Mouse (Mus musculus): ENCODE measurements at regions not wholly inside any gene's neighbourhood (a gene's known extent, or its start where the extent isn't known, plus 50 kb on each side); places are given as distances from the start of the nearest gene placed in this dataset.

DNA sequence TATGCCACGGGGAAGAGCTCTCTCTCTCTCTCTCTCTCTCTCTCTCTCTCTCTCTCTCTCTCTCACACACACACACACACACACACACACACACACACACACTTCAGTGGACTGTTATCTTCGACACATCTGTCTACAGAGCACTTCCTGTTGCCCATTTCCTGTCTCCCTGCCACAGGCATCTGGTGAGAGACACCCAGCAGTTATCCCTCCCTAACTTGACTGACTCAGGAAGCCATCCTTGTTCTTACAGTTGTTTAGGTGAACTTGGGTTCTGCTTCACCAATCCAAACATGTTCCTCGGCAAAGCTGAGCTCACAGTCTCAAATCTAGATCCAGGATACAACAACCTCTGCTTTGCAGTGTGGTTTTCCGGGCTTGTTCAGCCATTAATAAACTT is 119.6 kb downstream of the Gm12728 start:
- DNase-seq (ENCODE audit: low spot score in 2 of 2) = no peak
- intact Hi-C loops (cut with DNase I) = no loop called here

DNA sequence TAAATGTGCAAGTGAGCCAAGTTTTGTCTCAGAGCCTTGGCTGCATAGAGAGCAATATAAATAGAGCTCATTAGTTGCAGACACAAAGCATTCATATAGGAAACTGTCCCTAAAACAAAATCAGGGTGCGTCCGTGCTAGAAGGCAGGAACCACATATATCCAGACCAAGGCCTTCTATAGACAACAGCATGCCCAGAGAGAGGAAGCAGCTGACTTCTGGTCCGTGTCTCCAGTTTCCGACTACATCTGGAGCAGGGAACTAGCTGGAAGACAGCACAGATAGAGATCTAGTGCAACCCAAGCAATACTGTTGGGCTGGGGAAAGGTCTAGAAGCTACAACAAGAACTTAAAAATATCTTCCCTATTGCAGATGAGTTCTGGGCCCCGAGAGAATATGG is 121.0 kb downstream of the Gm12728 start:
- intact Hi-C loops (cut with DNase I) = loop anchor here (5.0 kb wide), 1 partner anchor 758 kb away; no protein-coding TSS in a partner anchor
- DNase-seq (ENCODE audit: low spot score in 2 of 2) = no peak

DNA sequence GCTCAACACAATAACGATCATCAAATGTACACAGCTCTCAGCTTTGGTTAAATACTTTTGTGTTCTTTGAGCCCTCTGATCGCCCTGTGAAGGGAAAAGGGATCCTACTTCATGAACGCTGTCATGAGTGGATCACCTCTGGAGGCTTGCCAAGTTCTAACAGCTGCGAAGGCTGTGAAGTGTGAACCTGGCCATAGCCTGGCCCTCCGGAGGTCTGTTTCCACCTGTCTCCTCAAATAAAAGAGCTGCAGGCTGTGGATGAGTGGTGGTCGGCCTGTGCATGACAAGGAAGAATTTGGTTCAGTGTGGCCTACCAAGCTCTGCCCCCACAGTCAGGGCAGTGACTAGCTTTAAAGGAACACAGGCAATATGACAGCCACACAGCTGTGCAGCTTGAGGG is 122.0 kb downstream of the Gm12728 start:
- intact Hi-C loops (cut with DNase I) = loop anchor here (5.0 kb wide), 1 partner anchor 759 kb away; no protein-coding TSS in a partner anchor
- no peak for DNase-seq (ENCODE audit: low spot score in 2 of 2)

DNA sequence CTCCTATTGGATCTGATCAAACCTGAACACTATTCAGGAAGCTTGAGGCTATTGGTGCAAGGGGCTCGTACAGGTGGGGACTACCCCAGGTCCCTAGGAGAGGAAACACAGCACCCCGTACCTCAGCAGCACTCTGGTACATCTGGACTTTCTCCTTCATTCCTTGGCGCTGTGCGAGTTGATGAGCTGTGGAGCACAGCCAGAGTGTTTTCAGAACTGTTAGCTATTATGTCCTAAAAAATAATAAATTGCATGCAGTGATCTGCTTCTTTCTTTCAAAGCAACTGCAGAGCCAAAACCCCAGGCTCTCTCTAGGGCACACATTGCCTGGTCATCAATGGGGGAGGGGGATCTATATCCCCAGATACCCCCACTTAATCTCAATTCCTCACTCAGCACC is 122.6 kb downstream of the Gm12728 start:
- intact Hi-C loops (cut with DNase I) = loop anchor here (5.0 kb wide), 1 partner anchor 760 kb away; no protein-coding TSS in a partner anchor
- DNase-seq (ENCODE audit: low spot score in 2 of 2) = no peak

DNA sequence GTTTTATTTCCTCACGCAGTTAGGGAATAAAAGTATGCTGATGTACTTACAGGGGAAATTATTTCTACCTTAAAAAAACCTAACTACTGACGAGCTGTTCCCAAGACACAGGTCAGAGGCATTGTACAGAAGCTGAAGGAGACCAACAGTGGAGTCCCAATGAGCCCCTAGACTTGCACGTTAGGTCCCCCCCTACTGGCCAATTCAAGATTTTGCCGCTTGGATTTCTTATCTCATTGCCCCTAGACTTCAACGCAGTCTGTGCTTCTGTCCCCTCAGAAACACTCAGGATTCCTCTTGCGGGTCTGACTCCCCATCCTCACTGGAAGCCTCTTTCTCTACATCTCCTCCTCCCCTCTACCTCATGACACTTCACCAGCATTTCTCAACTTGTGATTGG is 125.3 kb downstream of the Gm12728 start:
- DNase-seq (ENCODE audit: low spot score in 2 of 2) = peak; percentile 9 to 46
- intact Hi-C loops (cut with DNase I) = loop anchor here (5.0 kb wide), 1 partner anchor 763 kb away; no protein-coding TSS in a partner anchor

DNA sequence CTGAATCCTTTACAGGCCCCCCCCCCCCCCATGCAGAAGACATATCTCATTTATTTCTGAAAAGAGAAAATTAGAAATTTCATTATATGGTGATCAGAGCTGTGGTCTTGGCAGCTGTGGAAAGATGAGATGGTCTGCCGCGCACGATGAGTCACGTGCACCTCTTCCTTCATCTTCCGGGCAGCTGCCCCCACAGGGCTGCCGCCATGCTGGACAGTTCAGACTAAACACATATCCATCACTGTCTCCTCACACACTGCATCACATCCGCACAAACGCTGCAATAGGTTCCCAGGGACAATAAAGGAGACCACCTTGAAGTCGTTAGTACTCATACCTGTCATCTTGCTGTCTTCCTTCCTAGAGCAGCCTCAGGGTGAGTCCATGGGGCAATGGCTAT is 126.6 kb downstream of the Gm12728 start:
- intact Hi-C loops (cut with DNase I) = no loop called here
- DNase-seq (ENCODE audit: low spot score in 2 of 2) = no peak

DNA sequence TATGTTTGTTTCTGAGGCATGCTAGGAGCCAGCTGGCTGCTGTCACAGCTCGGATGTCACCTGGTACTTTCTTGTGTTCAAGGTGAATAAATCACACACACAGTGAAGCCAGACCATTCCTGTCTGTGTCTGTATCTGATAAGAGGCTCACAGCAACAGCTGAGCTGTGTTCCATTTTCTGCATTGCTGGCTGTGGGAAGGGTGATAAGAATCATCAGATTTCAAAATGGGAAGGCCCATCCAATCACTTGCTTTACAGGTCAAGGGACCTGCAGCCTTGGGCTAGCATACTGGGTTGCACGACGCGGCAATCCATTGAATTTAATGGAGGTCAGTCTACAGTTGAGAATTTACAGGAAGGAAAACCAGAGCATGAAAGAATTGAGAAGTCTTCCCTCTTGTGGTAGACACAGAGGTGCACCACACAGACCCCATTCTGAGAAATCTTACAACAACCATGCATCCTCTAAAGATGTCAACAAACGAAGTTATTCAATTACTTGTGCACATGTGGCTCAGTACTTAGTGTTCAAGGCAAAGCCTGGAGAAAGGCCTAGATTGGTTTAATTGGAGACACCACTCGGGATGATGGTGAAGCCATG is 135.2 kb downstream of the Gm12728 start:
- no peak for DNase-seq (ENCODE audit: low spot score in 2 of 2)
- intact Hi-C loops (cut with DNase I) = loop anchor here (5.0 kb wide), 1 partner anchor 773 kb away; no protein-coding TSS in a partner anchor

DNA sequence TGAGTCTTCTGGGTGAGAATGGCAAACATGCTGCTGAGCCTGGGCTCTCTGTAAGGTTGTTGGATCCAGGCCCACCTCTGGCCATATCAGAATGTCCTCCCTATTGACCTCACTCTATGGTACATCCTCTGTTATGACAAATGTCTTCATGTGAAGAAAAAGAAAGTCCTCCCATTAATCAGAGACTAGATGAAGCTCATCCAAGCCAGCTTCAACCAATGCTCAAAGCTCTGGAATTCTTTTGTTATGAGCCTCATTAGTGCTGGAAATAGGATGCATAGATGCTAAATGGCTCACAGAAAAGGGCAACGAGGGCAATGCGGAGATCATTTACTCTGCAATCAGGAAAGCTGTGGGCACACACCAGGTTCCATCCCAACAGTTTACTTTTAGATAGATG is 135.8 kb downstream of the Gm12728 start:
- DNase-seq (ENCODE audit: low spot score in 2 of 2) = no peak
- intact Hi-C loops (cut with DNase I) = loop anchor here (5.0 kb wide), 1 partner anchor 773 kb away; no protein-coding TSS in a partner anchor

DNA sequence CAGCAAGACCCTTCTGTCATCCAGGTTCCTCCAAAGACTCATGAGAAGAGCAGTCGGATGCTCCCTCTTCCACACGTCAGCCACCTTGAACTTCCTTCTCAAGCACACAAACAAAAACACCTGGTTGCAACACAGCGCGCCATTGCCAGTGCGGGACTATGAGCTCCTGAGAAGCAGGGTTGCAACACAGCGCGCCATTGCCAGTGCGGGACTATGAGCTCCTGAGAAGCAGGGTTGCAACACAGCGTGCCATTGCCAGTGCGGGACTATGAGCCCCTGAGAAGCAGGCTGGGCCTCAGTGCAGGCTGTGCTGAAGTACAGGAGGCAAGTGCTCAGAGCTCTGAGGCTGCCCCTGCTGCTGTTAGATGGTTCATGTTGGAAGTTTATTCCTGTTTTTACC is 140.0 kb downstream of the Gm12728 start:
- intact Hi-C loops (cut with DNase I) = loop anchor here (5.0 kb wide), 1 partner anchor 777 kb away; no protein-coding TSS in a partner anchor
- DNase-seq (ENCODE audit: low spot score in 2 of 2) = no peak

DNA sequence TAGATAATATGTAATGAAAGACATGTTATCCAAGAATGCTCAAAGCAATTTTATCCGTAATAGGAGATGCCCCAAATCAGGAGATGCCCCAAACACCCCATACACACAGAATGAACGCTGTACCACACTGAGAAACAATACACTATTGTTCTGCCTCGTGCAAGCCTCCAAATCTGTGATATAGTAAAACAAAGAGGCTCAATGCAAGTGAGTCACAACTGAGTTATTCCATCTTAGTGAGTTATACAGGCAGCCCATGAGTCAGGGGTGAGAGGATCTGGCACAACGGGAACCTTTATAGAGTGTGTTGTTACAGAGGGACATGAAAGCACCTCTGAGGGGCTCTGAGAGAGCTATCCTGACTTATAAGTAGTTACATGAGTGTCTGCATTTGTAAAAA is 145.3 kb downstream of the Gm12728 start:
- DNase-seq (ENCODE audit: low spot score in 2 of 2) = no peak
- intact Hi-C loops (cut with DNase I) = no loop called here

DNA sequence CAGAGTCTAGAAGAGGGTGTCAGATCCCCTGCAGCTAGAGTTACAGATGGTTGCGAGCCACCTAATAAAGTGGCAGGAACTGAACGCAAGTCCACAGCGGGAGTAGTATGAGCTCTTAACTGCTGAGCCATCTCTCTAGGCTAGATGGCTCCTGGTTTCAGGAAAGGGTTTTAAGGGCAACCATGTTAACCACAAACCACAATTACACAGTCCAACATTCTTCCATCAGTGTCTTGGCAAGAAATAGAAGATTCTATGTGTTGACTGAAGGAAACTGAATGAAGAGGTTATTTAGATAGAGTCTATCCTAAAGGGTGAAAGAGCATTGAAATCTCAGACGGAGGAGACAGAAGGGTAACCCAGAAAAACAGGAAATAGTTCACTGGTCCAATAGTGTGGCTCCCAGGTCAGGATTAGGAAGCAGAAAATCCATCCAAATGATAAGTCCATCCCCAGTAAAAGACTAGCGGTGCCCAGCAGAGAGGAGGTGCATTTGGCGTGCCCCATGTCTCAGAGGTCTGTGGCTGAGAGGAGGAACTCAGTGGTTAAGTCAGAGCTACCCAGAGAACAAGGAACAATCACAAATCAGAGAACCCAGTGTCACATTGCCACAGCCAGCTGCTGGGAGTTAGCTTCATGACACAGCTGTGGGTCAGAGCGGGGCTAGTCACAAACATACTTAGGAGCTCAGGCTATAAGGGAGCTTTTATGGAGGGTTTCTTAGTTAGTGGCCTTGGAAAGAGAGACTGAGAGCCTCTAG is 147.3 kb downstream of the Gm12728 start:
- intact Hi-C loops (cut with DNase I) = no loop called here
- DNase-seq (ENCODE audit: low spot score in 2 of 2) = no peak

DNA sequence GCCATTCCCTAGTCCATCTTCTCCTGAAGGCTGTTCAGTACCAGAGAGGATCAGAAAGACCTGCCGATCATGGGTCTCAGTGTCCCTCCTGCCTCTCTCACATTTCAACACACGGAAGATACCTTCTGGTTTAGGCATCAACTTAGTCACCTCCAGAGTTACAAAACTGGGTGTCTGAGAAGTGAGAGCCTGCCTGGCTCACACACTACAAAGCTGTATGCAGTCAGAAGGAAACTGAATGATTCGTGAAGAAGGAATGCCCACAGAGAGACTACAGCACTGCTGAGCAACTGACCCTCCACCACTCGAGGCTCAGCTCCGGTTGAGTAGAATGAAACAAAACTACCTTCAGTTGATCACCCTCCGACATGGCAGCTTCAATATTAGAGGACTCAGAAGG is 147.9 kb downstream of the Gm12728 start:
- DNase-seq (ENCODE audit: low spot score in 2 of 2) = no peak
- intact Hi-C loops (cut with DNase I) = no loop called here

DNA sequence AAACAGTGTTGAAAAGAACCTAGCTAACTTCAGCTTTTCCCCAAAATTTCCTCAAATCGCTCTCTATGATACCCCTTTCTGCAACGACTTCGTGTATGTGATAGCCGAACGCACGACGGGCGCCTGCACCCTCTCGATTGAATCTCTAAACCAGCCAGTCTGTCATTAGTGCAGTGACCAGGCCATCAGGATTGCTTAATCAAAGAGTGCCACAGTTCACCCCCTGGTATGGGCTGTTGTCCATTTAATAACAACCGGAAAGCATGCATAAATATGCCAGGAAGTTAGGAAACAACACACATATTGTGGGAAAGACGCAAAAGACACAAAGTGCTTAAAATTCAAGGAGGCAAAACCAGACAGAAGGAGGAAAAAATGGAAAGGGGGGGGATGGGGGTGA is 149.2 kb downstream of the Gm12728 start:
- no peak for DNase-seq (ENCODE audit: low spot score in 2 of 2)
- intact Hi-C loops (cut with DNase I) = no loop called here

DNA sequence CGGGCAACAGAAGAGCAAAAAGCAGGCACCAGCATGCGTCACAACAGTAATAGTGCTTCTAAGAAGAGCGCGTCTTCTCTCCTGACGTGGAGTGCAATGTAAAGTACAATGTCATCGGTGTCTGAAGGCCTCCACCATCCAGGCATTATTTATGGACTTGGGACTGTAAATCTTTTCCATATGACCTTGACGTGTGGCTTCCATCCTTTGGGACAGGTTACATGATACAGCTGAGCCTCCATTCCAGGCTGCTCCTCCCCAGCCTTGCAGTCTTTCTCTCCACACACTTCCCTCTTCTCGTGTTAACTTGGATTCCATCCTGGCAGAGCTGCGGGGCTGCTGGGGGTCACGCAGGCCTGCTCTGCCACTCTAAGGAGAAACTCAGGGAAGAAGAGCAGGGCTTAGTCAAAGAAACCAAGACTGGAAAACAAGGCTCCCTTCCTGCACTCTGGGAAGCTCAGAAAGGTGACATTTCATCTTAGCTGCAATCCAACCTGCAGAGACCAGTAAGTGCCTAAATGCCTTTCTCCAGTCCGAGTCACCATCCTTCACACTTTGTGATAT is 150.0 kb downstream of the Gm12728 start:
- no peak for DNase-seq (ENCODE audit: low spot score in 2 of 2)
- intact Hi-C loops (cut with DNase I) = loop anchor here (5.0 kb wide), 1 partner anchor 787 kb away; no protein-coding TSS in a partner anchor

DNA sequence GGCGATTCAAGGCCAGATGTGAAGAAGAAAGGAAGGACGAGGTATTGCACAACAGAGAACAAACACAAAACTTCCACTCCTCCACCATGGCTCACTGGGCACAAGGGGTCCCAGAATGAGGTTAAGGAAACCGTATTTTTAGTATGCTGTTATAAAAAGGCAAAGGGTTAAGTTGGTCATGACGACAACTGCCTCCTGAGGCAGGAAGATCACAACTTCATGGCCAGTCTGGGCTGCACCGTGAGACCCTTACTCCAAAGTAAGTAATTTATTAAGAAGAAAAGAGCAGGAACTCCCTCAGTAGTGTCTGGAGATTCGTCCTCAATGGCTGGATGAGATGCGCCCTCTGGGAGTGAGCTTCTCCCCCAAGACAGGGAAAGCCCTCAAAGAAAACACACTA is 151.2 kb downstream of the Gm12728 start:
- intact Hi-C loops (cut with DNase I) = loop anchor here (5.0 kb wide), 1 partner anchor 789 kb away; no protein-coding TSS in a partner anchor
- no peak for DNase-seq (ENCODE audit: low spot score in 2 of 2)

DNA sequence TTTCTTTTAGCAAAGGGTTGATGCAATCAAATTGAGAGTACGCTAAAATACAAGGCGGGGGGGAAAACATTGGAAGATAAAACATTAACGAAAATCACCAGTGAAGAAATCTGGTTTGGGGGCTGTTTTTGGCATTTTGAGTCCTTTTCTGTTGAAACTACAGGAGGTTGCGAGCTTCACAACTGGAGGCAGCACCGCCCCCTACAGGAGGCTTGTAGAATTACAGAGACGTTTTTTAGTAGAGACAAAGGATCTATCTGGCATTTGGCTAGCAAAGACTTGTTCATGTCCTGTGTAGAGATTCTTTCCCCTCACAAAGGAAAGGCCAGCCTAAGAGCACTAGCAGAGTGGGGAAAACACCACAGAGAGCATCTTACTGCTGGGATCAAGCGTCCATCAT is 152.1 kb downstream of the Gm12728 start:
- DNase-seq (ENCODE audit: low spot score in 2 of 2) = peak; percentile 24 to 58
- intact Hi-C loops (cut with DNase I) = loop anchor here (5.0 kb wide), 1 partner anchor 789 kb away; no protein-coding TSS in a partner anchor

DNA sequence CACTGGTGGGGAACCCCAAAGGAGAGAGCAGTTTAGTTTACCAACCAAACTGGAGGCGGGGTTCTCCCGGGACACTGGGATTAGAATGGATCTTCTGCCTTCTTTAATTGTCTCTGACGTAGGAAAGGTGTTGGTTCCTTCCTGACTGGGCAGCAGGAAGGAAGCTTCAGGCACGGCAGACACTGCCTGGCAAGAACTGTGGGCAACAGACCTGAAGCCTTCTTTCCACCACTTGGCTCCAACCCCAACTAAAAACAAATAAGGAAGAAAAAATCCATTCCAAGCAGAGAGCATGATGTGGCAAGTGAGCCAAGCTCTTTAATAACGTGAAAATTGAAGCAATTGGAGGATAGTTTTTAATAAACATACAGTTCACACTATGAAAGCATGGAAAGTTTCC is 155.3 kb downstream of the Gm12728 start:
- DNase-seq (ENCODE audit: low spot score in 2 of 2) = no peak
- intact Hi-C loops (cut with DNase I) = loop anchor here (5.0 kb wide), 1 partner anchor 793 kb away; no protein-coding TSS in a partner anchor

DNA sequence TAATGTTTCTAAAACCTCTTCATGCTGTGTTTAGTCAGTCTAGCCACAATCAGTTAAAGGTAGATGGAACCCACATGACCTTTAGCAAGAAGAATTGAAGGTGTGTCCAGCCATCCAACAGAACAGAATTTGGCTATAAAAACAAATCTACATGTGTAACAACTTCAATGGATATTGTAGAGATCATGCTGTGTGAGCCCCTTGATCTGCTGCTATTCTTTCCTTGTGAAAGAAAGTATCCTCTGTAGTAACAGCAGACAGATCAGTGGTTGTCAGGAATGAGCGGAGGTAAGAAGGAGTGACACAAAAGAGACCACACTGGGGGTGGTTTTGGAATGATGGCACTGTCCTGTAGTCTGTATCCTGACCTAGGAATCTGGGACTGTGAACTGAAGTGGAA is 156.3 kb downstream of the Gm12728 start:
- intact Hi-C loops (cut with DNase I) = no loop called here
- DNase-seq (ENCODE audit: low spot score in 2 of 2) = no peak

DNA sequence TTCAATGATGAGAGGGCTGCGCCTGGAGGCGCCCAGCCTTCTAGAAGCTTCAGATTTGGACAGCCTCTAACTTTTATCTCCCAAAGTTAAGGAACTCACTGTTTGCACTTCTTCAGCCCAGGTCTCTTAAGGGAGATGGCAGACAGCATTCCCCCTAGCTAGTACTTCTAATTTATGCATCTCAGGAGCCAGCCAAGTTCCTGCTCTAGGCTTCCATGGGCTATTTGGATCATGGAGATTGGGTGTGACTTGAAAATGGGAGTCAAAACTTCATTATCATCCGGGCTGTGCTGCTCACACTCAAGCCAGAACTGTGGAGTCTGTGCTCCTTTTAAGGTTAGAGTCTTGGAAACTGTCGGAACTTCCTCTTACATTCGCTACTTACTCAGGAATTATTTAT is 158.7 kb downstream of the Gm12728 start:
- no peak for DNase-seq (ENCODE audit: low spot score in 2 of 2)
- intact Hi-C loops (cut with DNase I) = no loop called here

DNA sequence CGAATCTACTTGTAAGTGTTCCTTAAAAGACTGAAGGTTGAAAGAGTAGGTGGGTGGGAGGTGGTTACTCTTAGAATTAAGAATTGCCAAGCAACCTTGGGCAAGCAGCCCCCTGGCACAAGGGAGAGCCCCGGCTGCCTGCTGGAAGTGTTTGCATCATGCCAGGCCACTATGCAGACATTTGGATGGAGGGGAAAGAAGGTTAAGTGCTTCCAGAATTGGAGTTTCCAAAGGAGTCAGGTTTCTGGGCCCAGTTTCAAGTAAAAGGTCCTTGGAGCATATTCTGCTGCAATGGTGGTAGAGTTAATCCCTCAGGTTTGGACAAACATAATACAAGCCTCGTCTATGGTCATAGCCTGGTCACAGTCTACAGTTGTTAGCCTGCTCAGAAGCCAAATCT is 162.7 kb downstream of the Gm12728 start:
- intact Hi-C loops (cut with DNase I) = no loop called here
- no peak for DNase-seq (ENCODE audit: low spot score in 2 of 2)

DNA sequence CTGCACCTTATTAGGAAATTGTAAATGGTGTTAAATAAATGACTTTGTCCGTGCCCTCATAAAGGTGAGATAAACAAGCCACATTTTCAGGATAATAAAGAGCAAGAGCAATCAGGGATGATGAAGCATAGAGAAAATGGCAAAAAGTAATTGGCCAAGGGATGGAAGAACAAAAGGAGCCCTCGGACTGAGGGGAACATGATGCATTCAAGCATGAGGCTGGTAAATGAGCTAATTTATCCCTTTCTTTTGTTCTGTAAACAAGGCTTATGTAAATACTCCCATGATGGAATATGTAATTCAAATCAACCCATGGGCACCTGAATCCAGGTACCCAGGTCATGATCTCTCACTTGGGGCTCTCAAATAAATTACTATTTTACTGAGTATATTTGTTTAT is 166.8 kb downstream of the Gm12728 start:
- intact Hi-C loops (cut with DNase I) = no loop called here
- DNase-seq (ENCODE audit: low spot score in 2 of 2) = no peak
